8 mouse cellular contexts compared by ENCODE assay signal in genomic region chr2:119742461-119743175, GRCm38 (mm10). TPM values are rescaled to one million over a fixed set of nuclear protein-coding genes. Genes with fewer than 3 reads are reported as not detected.
DNase-seq lines count a peak whose midpoint lies in the region; ATAC-seq and TF ChIP-seq lines count a peak whose summit lies in the region.

No protein-coding gene starts in this region.

- ATAC-seq in forebrain, embryonic 12.5 days (ENCODE audit: low FRiP score): peak; percentile 40
- peak; percentile 7; the same call in 1 of the 2 replicates for ATAC-seq in intestine, embryonic 14.5 days (replicated peaks; ENCODE audit: low FRiP score, low TSS enrichment, low read depth)
- peak; percentile 43 for ATAC-seq in liver, embryonic 16.5 days (ENCODE audit: low read depth)

- no peaks in the 10 kb centered on the region for H3K9me3 ChIP-seq in forebrain, embryonic 12.5 days
- H3K9me3 ChIP-seq in intestine, embryonic 14.5 days (ENCODE audit: control insufficient read depth, low read length): no peaks in the 10 kb centered on the region
- no peaks in the 10 kb centered on the region for H3K9me3 ChIP-seq in liver, embryonic 16.5 days (replicated peaks; ENCODE audit: control insufficient read depth, low read length)

- H3K36me3 ChIP-seq in forebrain, embryonic 12.5 days (replicated peaks): no peaks in the 10 kb centered on the region
- no peaks in the 10 kb centered on the region for H3K36me3 ChIP-seq in intestine, embryonic 14.5 days (ENCODE audit: control insufficient read depth, insufficient read depth, low read length)
- H3K36me3 ChIP-seq in liver, embryonic 16.5 days (ENCODE audit: control insufficient read depth, insufficient read depth): no peaks in the 10 kb centered on the region

- TF ChIP-seq POLR2A in olfactory bulb, adult 2 months (IDR thresholded peaks at IDR 0.05; ENCODE audit: insufficient read depth, low read depth, low read length): no peak

- WGBS in forebrain, embryonic 12.5 days: under 1% methylated on average over 61 of the region's 70 CpGs
- under 1% methylated on average over 68 of the region's 70 CpGs for WGBS in intestine, embryonic 14.5 days
- under 1% methylated on average over 69 of the region's 70 CpGs for WGBS in liver, embryonic 16.5 days (ENCODE audit: insufficient replicate concordance)
- WGBS in olfactory bulb, adult 2 months: under 1% methylated on average over 70 of the region's 70 CpGs

- H3K27me3 ChIP-seq in forebrain, embryonic 12.5 days: peaks cover 63% of the 10 kb centered on the region
- peaks cover 37% of the 10 kb centered on the region for H3K27me3 ChIP-seq in intestine, embryonic 14.5 days (replicated peaks; ENCODE audit: control insufficient read depth, insufficient read depth, low read length)
- H3K27me3 ChIP-seq in liver, embryonic 16.5 days (ENCODE audit: control insufficient read depth, insufficient read depth, low read depth, low read length): peaks cover 46% of the 10 kb centered on the region

- peak overlapping the region; percentile 98 for H3K27ac ChIP-seq in layer of hippocampus, adult 2 months
- H3K27ac ChIP-seq in forebrain, embryonic 12.5 days: no peak overlapping the region
- peak overlapping the region; percentile 78; the same call in 1 of the 2 replicates for H3K27ac ChIP-seq in intestine, embryonic 14.5 days (ENCODE audit: low read depth)
- no peak overlapping the region for H3K27ac ChIP-seq in liver, embryonic 16.5 days (ENCODE audit: low read length)
- no peak overlapping the region for H3K27ac ChIP-seq in olfactory bulb, adult 2 months (ENCODE audit: insufficient read depth, low read depth, low read length)

- H3K9ac ChIP-seq in forebrain, embryonic 12.5 days: peak overlapping the region; percentile 65
- H3K9ac ChIP-seq in intestine, embryonic 14.5 days (ENCODE audit: low read length): peak overlapping the region; percentile 51
- peak overlapping the region; percentile 61 for H3K9ac ChIP-seq in liver, embryonic 16.5 days (ENCODE audit: low read depth, low read length)

- peak overlapping the region; percentile 99 for H3K4me2 ChIP-seq in forebrain, embryonic 12.5 days
- H3K4me2 ChIP-seq in intestine, embryonic 14.5 days (ENCODE audit: low read length): peak overlapping the region; percentile 100
- peak overlapping the region; percentile 99 for H3K4me2 ChIP-seq in liver, embryonic 16.5 days (ENCODE audit: low read depth, low read length)

- peak in 1 of 2 experiments; percentile 35 for DNase-seq in layer of hippocampus, adult 2 months (ENCODE audit: low spot score in 2 of 2)
- DNase-seq in layer of hippocampus, adult 11-12 months (ENCODE audit: low spot score): no peak
- peak; percentile 9 for DNase-seq in NIH3T3 (ENCODE audit: low read depth)
- peak; percentile 81 for DNase-seq in intestine, embryonic 14.5 days (ENCODE audit: low spot score)
- peak; percentile 17 for DNase-seq in urinary bladder, postnatal 25 days (ENCODE audit: low spot score)

- H3K4me3 ChIP-seq in layer of hippocampus, adult 2 months: peak overlapping the region; percentile 76
- peak overlapping the region; percentile 69 for H3K4me3 ChIP-seq in forebrain, embryonic 12.5 days (replicated peaks)
- H3K4me3 ChIP-seq in intestine, embryonic 14.5 days (ENCODE audit: low read depth, low read length): peak overlapping the region; percentile 54
- peak overlapping the region; percentile 72 for H3K4me3 ChIP-seq in liver, embryonic 16.5 days (ENCODE audit: low read depth, low read length)
- H3K4me3 ChIP-seq in olfactory bulb, adult 2 months (ENCODE audit: insufficient read depth, low read depth, low read length): peak overlapping the region; percentile 47

- no peak for TF ChIP-seq CTCF in layer of hippocampus, adult 2 months (conservative IDR thresholded peaks at IDR 0.05)
- TF ChIP-seq CTCF in olfactory bulb, adult 2 months (IDR thresholded peaks at IDR 0.05; ENCODE audit: insufficient read depth, low read depth, low read length): no peak

- H3K4me1 ChIP-seq in forebrain, embryonic 12.5 days: peaks cover 42% of the 10 kb centered on the region
- peaks cover 31% of the 10 kb centered on the region for H3K4me1 ChIP-seq in intestine, embryonic 14.5 days (replicated peaks; ENCODE audit: control insufficient read depth, insufficient read depth, low read length)
- H3K4me1 ChIP-seq in liver, embryonic 16.5 days (ENCODE audit: control insufficient read depth, low read depth, low read length): peaks cover 43% of the 10 kb centered on the region
- H3K4me1 ChIP-seq in olfactory bulb, adult 2 months (ENCODE audit: control insufficient read depth, insufficient read depth, low read length): peaks cover 23% of the 10 kb centered on the region

RNA-seq across cellular contexts. Expression of gene Itpka, which starts 0.5 kb away (rescaled TPM):
- total RNA-seq in layer of hippocampus, adult 2 months (2021): 100 to 1,000 TPM; 265 to 270 TPM
- polyA plus RNA-seq in forebrain, embryonic 12.5 days (2016; fragmentation: Nextera tagmentation; extraction: Ambion mirVana): 0.85 and 1.0 TPM in 2 replicates
- 7.2 and 7.4 TPM in 2 replicates for polyA plus RNA-seq in intestine, embryonic 14.5 days (2014; fragmentation: Nextera tagmentation; extraction: Ambion mirVana)
- 2.8 and 3.4 TPM in 2 replicates for polyA plus RNA-seq in liver, embryonic 16.5 days (2015; fragmentation: Nextera tagmentation; extraction: Ambion mirVana)
- not detected in 2 replicates for polyA plus RNA-seq in olfactory bulb, adult 2 months (2012; ENCODE audit: insufficient read depth, insufficient read length, low replicate concordance, missing spikeins)

RNA-seq across cellular contexts. Expression of gene Ltk, which starts 17.6 kb away (rescaled TPM):
- total RNA-seq in layer of hippocampus, adult 2 months (2021): 10 to 100 TPM; 13.7 to 14.3 TPM
- polyA plus RNA-seq in forebrain, embryonic 12.5 days (2016; fragmentation: Nextera tagmentation; extraction: Ambion mirVana): 0.12 TPM in 1 of 2 replicates, not detected in the other
- polyA plus RNA-seq in intestine, embryonic 14.5 days (2014; fragmentation: Nextera tagmentation; extraction: Ambion mirVana): 1.9 and 2.8 TPM in 2 replicates
- 0.05 and 0.06 TPM in 2 replicates for polyA plus RNA-seq in liver, embryonic 16.5 days (2015; fragmentation: Nextera tagmentation; extraction: Ambion mirVana)
- polyA plus RNA-seq in olfactory bulb, adult 2 months (2012; ENCODE audit: insufficient read depth, insufficient read length, low replicate concordance, missing spikeins): not detected in 2 replicates

RNA-seq across cellular contexts. Expression of gene Rpap1, which starts 44.7 kb away (rescaled TPM):
- total RNA-seq in layer of hippocampus, adult 2 months (2021): 10 to 100 TPM; 18.6 to 19.6 TPM
- polyA plus RNA-seq in forebrain, embryonic 12.5 days (2016; fragmentation: Nextera tagmentation; extraction: Ambion mirVana): 32.8 and 33.4 TPM in 2 replicates
- polyA plus RNA-seq in intestine, embryonic 14.5 days (2014; fragmentation: Nextera tagmentation; extraction: Ambion mirVana): 27.0 and 28.1 TPM in 2 replicates
- 7.4 and 9.1 TPM in 2 replicates for polyA plus RNA-seq in liver, embryonic 16.5 days (2015; fragmentation: Nextera tagmentation; extraction: Ambion mirVana)
- not detected in 2 replicates for polyA plus RNA-seq in olfactory bulb, adult 2 months (2012; ENCODE audit: insufficient read depth, insufficient read length, low replicate concordance, missing spikeins)

RNA-seq across cellular contexts. Expression of gene Tyro3, which starts 54.9 kb away (rescaled TPM):
- 10 to 100 TPM; 75.5 to 80.8 TPM for total RNA-seq in layer of hippocampus, adult 2 months (2021)
- 27.7 and 28.2 TPM in 2 replicates for polyA plus RNA-seq in forebrain, embryonic 12.5 days (2016; fragmentation: Nextera tagmentation; extraction: Ambion mirVana)
- polyA plus RNA-seq in intestine, embryonic 14.5 days (2014; fragmentation: Nextera tagmentation; extraction: Ambion mirVana): 18.9 and 21.9 TPM in 2 replicates
- polyA plus RNA-seq in liver, embryonic 16.5 days (2015; fragmentation: Nextera tagmentation; extraction: Ambion mirVana): 0.75 and 1.1 TPM in 2 replicates
- not detected in 2 replicates for polyA plus RNA-seq in olfactory bulb, adult 2 months (2012; ENCODE audit: insufficient read depth, insufficient read length, low replicate concordance, missing spikeins)

Comparison
In these comparisons a context has a peak if more than half of its experiments do, and no peak if none do; other contexts are left out.
1. H3K27ac ChIP-seq: peak in layer of hippocampus, adult 2 months (single experiment) and intestine, embryonic 14.5 days (single experiment); none in forebrain, embryonic 12.5 days (single experiment), liver, embryonic 16.5 days (single experiment) and olfactory bulb, adult 2 months (single experiment).
2. Peak in every context shown above with its lines, with median percentiles within 50 percentile points of each other: H3K4me3 ChIP-seq, ATAC-seq, H3K4me2 ChIP-seq and H3K9ac ChIP-seq.